Mouse (Mus musculus): ENCODE results near the gene Olfr1121. TPM values are rescaled to one million over a fixed set of nuclear protein-coding genes. Genes with fewer than 3 reads are reported as not detected.

Olfr1121 gene
- total RNA-seq (2023): not detected

DNA sequence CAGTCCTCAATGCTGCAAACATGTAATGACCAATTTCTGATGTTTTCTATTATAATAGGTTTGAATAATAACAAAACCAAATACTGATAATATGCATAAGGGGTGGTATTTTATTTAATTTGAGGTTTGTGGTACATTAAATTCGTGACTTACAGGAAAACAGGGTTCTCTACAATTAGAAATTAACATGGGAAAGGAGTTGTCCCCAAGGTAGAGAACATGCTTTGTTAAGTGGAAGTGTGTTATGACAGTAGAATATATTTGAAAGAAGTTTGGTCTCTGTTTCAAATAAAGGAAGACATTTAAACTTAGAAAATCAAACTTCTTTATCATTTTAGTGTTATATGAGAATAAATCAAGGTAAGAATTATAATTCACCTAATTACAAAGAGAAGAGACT, at the start of gene Olfr1121:
Gene Olfr1121, plus strand, starts transcription at position 301 of the 400 bp plus-strand sequence.

GRCm38 (mm10) chr2:87354515-87354914, 15.2 kb upstream of the Olfr1121 start, which contains the start of gene Olfr1120:
TSS of gene Olfr1120 (plus strand) at chr2:87354815.

DNA sequence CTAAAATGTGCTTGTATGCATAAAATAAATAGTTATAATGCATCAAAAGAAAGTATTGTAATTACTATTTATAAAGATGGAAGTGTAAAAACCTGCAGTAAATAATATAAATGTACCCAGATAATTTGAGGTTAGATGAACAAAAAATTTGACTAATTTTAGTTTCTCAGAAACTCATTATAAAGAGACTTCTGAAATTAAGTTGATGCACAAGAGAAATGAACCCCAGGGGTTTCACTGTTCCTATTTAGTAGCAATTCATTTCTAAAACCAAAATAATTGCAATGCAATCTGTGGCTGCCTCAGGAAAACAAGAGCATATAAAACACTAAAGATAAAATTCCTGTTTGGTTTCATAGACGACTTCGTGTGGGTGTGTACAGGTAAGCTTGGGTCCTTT, 15.9 kb downstream of the Olfr1121 start, which contains the start of gene Olfr1122:
Gene Olfr1122, plus strand, starts transcription at position 301 of the 400 bp plus-strand sequence.

DNA sequence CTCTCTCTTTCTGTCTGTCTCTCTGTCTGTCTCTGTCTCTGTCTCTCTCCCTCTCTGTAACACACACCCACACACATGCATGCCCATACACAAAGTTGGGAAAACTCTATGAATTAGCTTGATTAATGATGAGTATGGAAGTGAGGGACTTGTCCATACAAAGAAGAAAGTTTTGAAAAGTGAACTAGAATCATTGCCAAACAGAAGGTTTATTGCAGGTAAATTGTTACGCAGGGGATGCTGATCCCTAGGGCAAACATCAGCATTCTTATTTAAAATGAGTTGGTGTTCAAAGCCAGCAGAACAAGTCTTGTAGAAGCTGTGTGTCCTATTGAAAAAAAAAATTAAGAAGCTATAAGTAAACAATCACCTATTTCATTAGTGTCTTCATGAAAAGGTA, 46.6 kb downstream of the Olfr1121 start, which contains the start of gene Olfr1123:
Gene Olfr1123, plus strand, starts transcription at position 301 of the 400 bp plus-strand sequence.

Other genes with a start within 250 kb of the Olfr1121 start
- not detected for gene Olfr1110, start 229.6 kb upstream of the Olfr1121 start, total RNA-seq (2023)
- gene Olfr1111, start 217.3 kb upstream of the Olfr1121 start, total RNA-seq (2023): not detected
- gene Olfr1112, start 182.1 kb upstream of the Olfr1121 start, total RNA-seq (2023): not detected
- gene Olfr1113, start 160.9 kb upstream of the Olfr1121 start, total RNA-seq (2023): not detected
- gene Olfr1115, start 121.9 kb upstream of the Olfr1121 start, total RNA-seq (2023): not detected
- not detected for gene Olfr1116, start 102.4 kb upstream of the Olfr1121 start, total RNA-seq (2023)
- gene Olfr1118, start 62.3 kb upstream of the Olfr1121 start, total RNA-seq (2023): not detected
- gene Olfr1120, start 15.1 kb upstream of the Olfr1121 start, total RNA-seq (2023): not detected
- under 1 TPM; 0.15 to 0.18 TPM for gene Olfr1122, start 16.0 kb downstream of the Olfr1121 start, total RNA-seq (2023)
- gene Olfr1123, start 46.7 kb downstream of the Olfr1121 start, total RNA-seq (2023): not detected
- gene Olfr1124, start 60.4 kb downstream of the Olfr1121 start, total RNA-seq (2023): not detected
- not detected for gene Olfr1126, start 84.1 kb downstream of the Olfr1121 start, total RNA-seq (2023)
- gene Pramel7, start 127.2 kb downstream of the Olfr1121 start, total RNA-seq (2023): not detected
- not detected for gene Pramel6, start 136.7 kb downstream of the Olfr1121 start, total RNA-seq (2023)
- gene Olfr153, start 161.9 kb downstream of the Olfr1121 start, total RNA-seq (2023): not detected
- gene Olfr1128, start 175.6 kb downstream of the Olfr1121 start, total RNA-seq (2023): not detected
- not detected for gene Olfr1129, start 204.0 kb downstream of the Olfr1121 start, total RNA-seq (2023)
- gene Olfr1130, start 236.3 kb downstream of the Olfr1121 start, total RNA-seq (2023): not detected